Mouse (Mus musculus) gastrocnemius, postnatal 14 days (tissue): ENCODE measurements at regions not wholly inside any gene's neighbourhood (a gene's known extent, or its start where the extent isn't known, plus 50 kb on each side); places are given as distances from the start of the nearest gene placed in this dataset.
A peak's percentile ranks its signal among the peaks of the same experiment; 100 is the strongest.

ENCODE experiments used
- DNase-seq: peaks from one replicate; pipeline ENCODE4 v3.0.0; 2021; ENCODE audit warnings: mixed read lengths
- intact Hi-C: fragments of 180-260 bp; cut with DNase I; formaldehyde crosslinking; loops from one replicate; pipeline ENCODE4 v1.15.1; 2025; ENCODE audit warnings: low total_unique reads

GRCm38 (mm10) chr4:149844971-149845370 is 70.9 kb upstream of the Slc25a33 start:
- no peak for DNase-seq
- intact Hi-C loops: no loop called here

GRCm38 (mm10) chr4:149843736-149844135 is 69.7 kb upstream of the Slc25a33 start:
- DNase-seq: no peak
- intact Hi-C loops: no loop called here

GRCm38 (mm10) chr4:149842906-149843305 is 68.8 kb upstream of the Slc25a33 start:
- DNase-seq: no peak
- intact Hi-C loops: no loop called here

- DNase-seq: peak; percentile 50
- intact Hi-C loops: no loop called here
Observed at GRCm38 (mm10) chr4:149841856-149842255, 67.8 kb upstream of the Slc25a33 start.

GRCm38 (mm10) chr4:149840511-149841292 is 66.6 kb upstream of the Slc25a33 start:
- intact Hi-C loops: no loop called here
- peak; percentile 84 for DNase-seq

- DNase-seq: peak; percentile 54
- intact Hi-C loops: loop anchor here (5.0 kb wide), 1 partner anchor 119 kb away; the partner anchor contains the start of gene Spsb1
Observed at GRCm38 (mm10) chr4:149838682-149839081, 64.6 kb upstream of the Slc25a33 start.

- no peak for DNase-seq
- intact Hi-C loops: loop anchor here (5.0 kb wide), 1 partner anchor 123 kb away; the partner anchor contains the start of gene Spsb1
Observed at GRCm38 (mm10) chr4:149834646-149835156, 60.6 kb upstream of the Slc25a33 start.

- intact Hi-C loops: no loop called here
- no peak for DNase-seq
Observed at GRCm38 (mm10) chr4:149832446-149833101, 58.5 kb upstream of the Slc25a33 start.

GRCm38 (mm10) chr4:149830551-149831192 is 56.6 kb upstream of the Slc25a33 start:
- peak; percentile 58 for DNase-seq
- intact Hi-C loops: no loop called here

- DNase-seq: no peak
- intact Hi-C loops: no loop called here
Observed at GRCm38 (mm10) chr4:149829964-149830363, 55.9 kb upstream of the Slc25a33 start.

- DNase-seq: no peak
- intact Hi-C loops: no loop called here
Observed at GRCm38 (mm10) chr4:149827784-149828183, 53.7 kb upstream of the Slc25a33 start.
